Mouse (Mus musculus) spleen, adult 2 months (tissue): ENCODE results near the gene Prodh2.

Experiments used
- CTCF ChIP-seq: fragments of 200-500 bp; IDR thresholded peaks from 2 replicates; pipeline ENCODE4 v1.5.1; 2011; ENCODE audit warnings: mild to moderate bottlenecking, inconsistent platforms; ENCODE audit not compliant: insufficient read depth, insufficient read length, insufficient replicate concordance; ENCODE audit errors: extremely low read depth
- POLR2A ChIP-seq: fragments of 200-500 bp; IDR thresholded peaks from 2 replicates; pipeline ENCODE4 v1.6.1; 2011; ENCODE audit warnings: low read depth, low read length, inconsistent platforms

DNA sequence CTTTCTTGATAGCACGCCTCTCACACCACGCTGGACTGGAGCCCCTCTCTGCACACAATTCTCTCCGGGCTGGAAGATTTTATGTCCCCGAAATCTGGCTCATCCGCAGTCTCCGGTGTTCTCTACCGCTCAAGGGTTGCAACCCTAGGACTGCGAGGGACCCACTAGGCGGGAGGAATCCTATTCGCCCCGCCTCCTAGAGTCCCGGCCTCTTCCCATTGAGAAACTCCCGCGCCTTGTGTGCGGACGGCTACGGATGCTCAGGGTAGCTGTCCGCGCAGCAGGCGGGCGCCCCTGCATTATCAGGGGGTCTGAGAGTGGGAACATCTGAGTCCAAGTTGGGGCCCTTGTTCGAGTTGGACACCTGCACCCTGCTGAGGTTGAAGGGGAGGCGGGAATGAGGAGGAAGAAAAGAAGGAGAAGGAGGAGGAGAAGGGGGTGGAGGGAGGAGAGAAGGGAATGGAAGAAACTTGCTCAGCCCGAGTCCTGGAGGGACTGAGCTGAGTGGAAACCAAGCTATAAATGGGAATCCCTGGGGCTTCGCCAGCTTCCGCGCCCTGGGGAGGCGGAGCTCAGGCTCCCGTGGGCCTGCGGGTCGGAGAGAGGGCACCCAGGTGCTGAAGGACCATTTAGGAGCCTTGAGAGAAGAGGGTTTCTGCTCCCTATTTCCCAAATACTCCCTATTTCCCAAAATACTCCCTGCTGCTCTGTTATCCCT is 36.4 kb upstream of the Prodh2 start:
- TF ChIP-seq POLR2A, result no peak
- no peak for TF ChIP-seq CTCF
